Mouse (Mus musculus) liver, adult 2 months (tissue): ENCODE results near the gene Smug1.

Experiments used
- CTCF ChIP-seq: fragments of 200-500 bp; IDR thresholded peaks from 2 replicates; pipeline ENCODE4 v1.5.1; 2011; ENCODE audit warnings: low read depth, low read length, control low read depth
- POLR2A ChIP-seq: fragments of 200-500 bp; IDR thresholded peaks from 2 replicates; pipeline ENCODE4 v1.6.1; 2011; ENCODE audit warnings: low read length, control low read depth; ENCODE audit not compliant: insufficient read depth; ENCODE audit errors: extremely low read depth

DNA sequence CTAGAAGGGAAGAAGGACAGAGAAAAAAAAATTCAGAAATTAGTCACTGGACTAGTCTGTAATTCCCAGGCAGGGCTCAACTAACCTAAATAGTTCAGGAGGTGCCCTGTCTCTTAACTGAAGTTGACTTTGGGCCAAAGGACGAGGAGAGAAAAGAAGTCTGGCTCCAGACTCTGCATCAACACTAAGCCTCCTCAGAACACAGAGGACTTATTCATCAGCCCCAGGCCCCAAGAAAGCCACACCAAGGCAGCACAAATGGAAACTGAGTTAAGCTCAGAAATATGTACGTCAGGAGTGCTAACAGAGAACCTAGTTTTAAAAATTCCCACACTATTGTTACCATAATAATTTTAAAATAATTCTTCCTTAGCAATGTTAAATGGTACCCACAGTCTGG lies 47.3 kb upstream of the Smug1 start:
- TF ChIP-seq POLR2A (no peak), CTCF (no peak)
